Mouse (Mus musculus): ENCODE data around the gene Tsc22d3. TPM values are rescaled to one million over a fixed set of nuclear protein-coding genes. Genes with fewer than 3 reads are reported as not detected.
A peak's percentile ranks its signal among the peaks of the same experiment; 100 is the strongest.
"Not testable (repeated sequence)": the region's sequence is repeated elsewhere in the genome, so short reads cannot be mapped to it uniquely, and the experiment has no call there.

Gene Tsc22d3
- total RNA-seq, 2 experiments from 2014 or later, result 4.9 to 7.1 TPM

- peak; percentile 98 for ATAC-seq (replicated peaks; ENCODE audit: low FRiP score, poor library complexity, severe bottlenecking)
Measured at GRCm38 (mm10) chrX:140567711-140568407, 32.6 kb downstream of the Tsc22d3 start.

GRCm38 (mm10) chrX:140565759-140566158 lies 34.7 kb downstream of the Tsc22d3 start:
- ATAC-seq (replicated peaks; ENCODE audit: low FRiP score, poor library complexity, severe bottlenecking), result no peak

- no peak for ATAC-seq (replicated peaks; ENCODE audit: low FRiP score, poor library complexity, severe bottlenecking)
Measured at GRCm38 (mm10) chrX:140565212-140565611, 35.2 kb downstream of the Tsc22d3 start.

- no peak for ATAC-seq (replicated peaks; ENCODE audit: low FRiP score, poor library complexity, severe bottlenecking)
Measured at GRCm38 (mm10) chrX:140564777-140565176, 35.7 kb downstream of the Tsc22d3 start.

GRCm38 (mm10) chrX:140558176-140558844 lies 42.1 kb downstream of the Tsc22d3 start:
- no peak for ATAC-seq (replicated peaks; ENCODE audit: low FRiP score, poor library complexity, severe bottlenecking)

- ATAC-seq (replicated peaks; ENCODE audit: low FRiP score, poor library complexity, severe bottlenecking), result no peak
Measured at GRCm38 (mm10) chrX:140555965-140556364, 44.5 kb downstream of the Tsc22d3 start.

GRCm38 (mm10) chrX:140555423-140555822 lies 45.0 kb downstream of the Tsc22d3 start:
- no peak for ATAC-seq (replicated peaks; ENCODE audit: low FRiP score, poor library complexity, severe bottlenecking)

GRCm38 (mm10) chrX:140547660-140548419 lies 52.6 kb downstream of the Tsc22d3 start:
- no peak for ATAC-seq (replicated peaks; ENCODE audit: low FRiP score, poor library complexity, severe bottlenecking)

- no peak for ATAC-seq (replicated peaks; ENCODE audit: low FRiP score, poor library complexity, severe bottlenecking)
Measured at GRCm38 (mm10) chrX:140544737-140545136, 55.7 kb downstream of the Tsc22d3 start.

GRCm38 (mm10) chrX:140542938-140543673 lies 57.4 kb downstream of the Tsc22d3 start:
- peak; percentile 92 for ATAC-seq (replicated peaks; ENCODE audit: low FRiP score, poor library complexity, severe bottlenecking)

- ATAC-seq (replicated peaks; ENCODE audit: low FRiP score, poor library complexity, severe bottlenecking), result no peak; the same call in 1 of the 2 replicates
Measured at GRCm38 (mm10) chrX:140542474-140542845, 58.0 kb downstream of the Tsc22d3 start.

GRCm38 (mm10) chrX:140541711-140542473 lies 58.6 kb downstream of the Tsc22d3 start:
- ATAC-seq (replicated peaks; ENCODE audit: low FRiP score, poor library complexity, severe bottlenecking), result peak; percentile 60

GRCm38 (mm10) chrX:140540500-140541114 lies 59.9 kb downstream of the Tsc22d3 start:
- no peak for ATAC-seq (replicated peaks; ENCODE audit: low FRiP score, poor library complexity, severe bottlenecking)

- not testable (repeated sequence) for ATAC-seq (replicated peaks; ENCODE audit: low FRiP score, poor library complexity, severe bottlenecking)
Measured at GRCm38 (mm10) chrX:140539831-140540230, 60.6 kb downstream of the Tsc22d3 start.

- no peak for ATAC-seq (replicated peaks; ENCODE audit: low FRiP score, poor library complexity, severe bottlenecking)
Measured at GRCm38 (mm10) chrX:140539111-140539680, 61.3 kb downstream of the Tsc22d3 start.

GRCm38 (mm10) chrX:140538649-140539048 lies 61.8 kb downstream of the Tsc22d3 start:
- no peak for ATAC-seq (replicated peaks; ENCODE audit: low FRiP score, poor library complexity, severe bottlenecking)

GRCm38 (mm10) chrX:140537662-140538061 lies 62.8 kb downstream of the Tsc22d3 start:
- ATAC-seq (replicated peaks; ENCODE audit: low FRiP score, poor library complexity, severe bottlenecking), result no peak

GRCm38 (mm10) chrX:140535487-140535886 lies 65.0 kb downstream of the Tsc22d3 start:
- ATAC-seq (replicated peaks; ENCODE audit: low FRiP score, poor library complexity, severe bottlenecking), result no peak

- ATAC-seq (replicated peaks; ENCODE audit: low FRiP score, poor library complexity, severe bottlenecking), result no peak
Measured at GRCm38 (mm10) chrX:140534306-140534705, 66.2 kb downstream of the Tsc22d3 start.

All from erythroid progenitor cell, adult 5-6 weeks (primary cell).